Mouse (Mus musculus) heart, embryonic 13.5 days (tissue): ENCODE results near the gene Ttc34. TPM values are rescaled to one million over a fixed set of nuclear protein-coding genes. Genes with fewer than 3 reads are reported as not detected.

Experiments
- ATAC-seq: fragments of 200-750 bp; cut with Nextera tagmentation; 2 replicates; pipeline ENCODE4 v1.8.0; 2017; ENCODE audit warnings: moderate TSS enrichment; ENCODE audit not compliant: insufficient number of reproducible peaks, low FRiP score, low TSS enrichment; ENCODE audit errors: extremely low read depth
- H3K27ac ChIP-seq: fragments of 300-500 bp; sonication (generic); replicated peaks from 2 replicates; pipeline ENCODE4 v1.5.1; 2015; ENCODE audit warnings: moderate library complexity, mild to moderate bottlenecking, inconsistent platforms
- H3K27me3 ChIP-seq: fragments of 300-500 bp; sonication (generic); replicated peaks from 2 replicates; pipeline ENCODE4 v1.6.1; 2015; ENCODE audit warnings: mild to moderate bottlenecking, inconsistent platforms
- H3K36me3 ChIP-seq: fragments of 300-500 bp; sonication (generic); 2 replicates; pipeline ENCODE4 v1.6.1; 2015; ENCODE audit warnings: mild to moderate bottlenecking, inconsistent platforms
- H3K4me1 ChIP-seq: fragments of 300-500 bp; sonication (generic); 2 replicates; pipeline ENCODE4 v1.6.1; 2015; ENCODE audit warnings: inconsistent platforms
- H3K4me2 ChIP-seq: fragments of 300-500 bp; sonication (generic); 2 replicates; pipeline ENCODE4 v1.6.1; 2015; ENCODE audit warnings: inconsistent platforms, mild to moderate bottlenecking, moderate library complexity
- H3K4me3 ChIP-seq: fragments of 300-500 bp; sonication (generic); 2 replicates; pipeline ENCODE4 v1.5.1; 2015; ENCODE audit warnings: moderate library complexity, mild to moderate bottlenecking, inconsistent platforms
- H3K9ac ChIP-seq: fragments of 300-500 bp; sonication (generic); 2 replicates; pipeline ENCODE4 v1.6.1; 2015; ENCODE audit warnings: inconsistent platforms, mild to moderate bottlenecking, moderate library complexity
- H3K9me3 ChIP-seq: fragments of 300-500 bp; sonication (generic); 2 replicates; pipeline ENCODE4 v1.6.1; 2016; ENCODE audit warnings: inconsistent platforms
- WGBS: fragments of 180-500 bp; shearing (Covaris S2); methylation state at CpG from one replicate; pipeline ENCODE4 v1.1.7; 2015; ENCODE audit warnings: mixed read lengths; 5-methylcytosine and 5-hydroxymethylcytosine counted together
- polyA plus RNA-seq: library from polyadenylated mRNA; unstranded; fragments of >200 nt; fragmentation: Nextera tagmentation; extraction: Ambion mirVana; gene quantifications from 2 replicates; pipeline ENCODE4 v1.2.1, GENCODE M21; 2015

Gene Ttc34
- polyA plus RNA-seq, 1 experiment from 2014 or later: 0.57 TPM

GRCm38 (mm10) chr4:154873186-154873585, 35.9 kb downstream of the Ttc34 start:
- ATAC-seq: no peak

GRCm38 (mm10) chr4:154877864-154878548, 40.7 kb downstream of the Ttc34 start:
- Histone ChIP-seq H3K9me3 (no peaks in the 10 kb centered on the region), H3K9ac (peak overlapping the region; percentile 69), H3K27me3 (peaks cover 13% of the 10 kb centered on the region), H3K36me3 (no peaks in the 10 kb centered on the region), H3K27ac (peak overlapping the region; percentile 93), H3K4me2 (peak overlapping the region; percentile 70), H3K4me1 (peaks cover 37% of the 10 kb centered on the region), H3K4me3 (peak overlapping the region; percentile 47)
- WGBS: 6% methylated on average over 18 of the region's 18 CpGs
- peak; percentile 89 for ATAC-seq

More at GRCm38 (mm10) chr4:154873186-154873585, 35.9 kb downstream of the Ttc34 start:
- Histone ChIP-seq H3K4me1 (peaks cover 1% of the 10 kb centered on the region), H3K4me2 (no peak overlapping the region), H3K27me3 (peaks cover 52% of the 10 kb centered on the region), H3K27ac (no peak overlapping the region), H3K36me3 (no peaks in the 10 kb centered on the region), H3K4me3 (no peak overlapping the region), H3K9ac (no peak overlapping the region), H3K9me3 (no peaks in the 10 kb centered on the region)
- 68% methylated on average over 6 of the region's 6 CpGs for WGBS

- Histone ChIP-seq H3K4me2 (peak overlapping the region; percentile 37), H3K27me3 (peaks cover 24% of the 10 kb centered on the region), H3K9ac (peak overlapping the region; percentile 53), H3K27ac (peak overlapping the region; percentile 78), H3K4me1 (peaks cover 37% of the 10 kb centered on the region), H3K4me3 (no peak overlapping the region), H3K9me3 (no peaks in the 10 kb centered on the region), H3K36me3 (no peaks in the 10 kb centered on the region)
- peak; percentile 47; the same call in 1 of the 2 replicates for ATAC-seq
- WGBS: 32% methylated on average over 6 of the region's 6 CpGs
These were observed 43.5 kb downstream of the Ttc34 start for GRCm38 (mm10) chr4:154880730-154881129.

- no peak overlapping the region for H3K27ac ChIP-seq
- H3K4me3 ChIP-seq: no peak overlapping the region
- 0 out of 2 replicates have a peak overlapping the region, but pooled peaks have one; percentile 53 for H3K9ac ChIP-seq
- ATAC-seq: no peak
- H3K4me1 ChIP-seq: peaks cover 37% of the 10 kb centered on the region
- H3K27me3 ChIP-seq: peaks cover 12% of the 10 kb centered on the region; the same call in 1 of the 2 replicates
- WGBS: 24% methylated on average over 14 of the region's 14 CpGs
- H3K4me2 ChIP-seq: no peak overlapping the region
- H3K36me3 ChIP-seq: no peaks in the 10 kb centered on the region
- no peaks in the 10 kb centered on the region for H3K9me3 ChIP-seq
These were observed 44.9 kb downstream of the Ttc34 start for GRCm38 (mm10) chr4:154882014-154882659.

- 71% methylated on average over 11 of the region's 11 CpGs for WGBS
- Histone ChIP-seq H3K27me3 (peaks cover 15% of the 10 kb centered on the region; the same call in 1 of the 2 replicates), H3K4me3 (no peak overlapping the region), H3K9ac (no peak overlapping the region), H3K36me3 (no peaks in the 10 kb centered on the region), H3K4me1 (peaks cover 22% of the 10 kb centered on the region), H3K27ac (no peak overlapping the region), H3K4me2 (no peak overlapping the region), H3K9me3 (no peaks in the 10 kb centered on the region)
- no peak for ATAC-seq
These were observed 48.2 kb downstream of the Ttc34 start for GRCm38 (mm10) chr4:154885416-154885815.

GRCm38 (mm10) chr4:154886876-154887592, 49.8 kb downstream of the Ttc34 start:
- Histone ChIP-seq H3K27ac (no peak overlapping the region), H3K4me3 (no peak overlapping the region), H3K36me3 (no peaks in the 10 kb centered on the region), H3K9ac (no peak overlapping the region), H3K27me3 (peaks cover 27% of the 10 kb centered on the region; the same call in 1 of the 2 replicates), H3K9me3 (no peaks in the 10 kb centered on the region), H3K4me1 (peaks cover 7% of the 10 kb centered on the region), H3K4me2 (no peak overlapping the region)
- WGBS: 58% methylated on average over 13 of the region's 13 CpGs
- ATAC-seq: no peak

- H3K36me3 ChIP-seq: no peaks in the 10 kb centered on the region
- H3K27ac ChIP-seq: no peak overlapping the region
- no peak overlapping the region for H3K9ac ChIP-seq
- no peak for ATAC-seq
- H3K4me1 ChIP-seq: peaks cover under 1% of the 10 kb centered on the region; the same call in 1 of the 2 replicates
- H3K4me2 ChIP-seq: no peak overlapping the region
- peaks cover 31% of the 10 kb centered on the region for H3K27me3 ChIP-seq
- WGBS: 74% methylated on average over 15 of the region's 15 CpGs
- H3K9me3 ChIP-seq: no peaks in the 10 kb centered on the region
- H3K4me3 ChIP-seq: no peak overlapping the region
These were observed 50.5 kb downstream of the Ttc34 start for GRCm38 (mm10) chr4:154887593-154888250.

- 79% methylated on average over 14 of the region's 14 CpGs for WGBS
- Histone ChIP-seq H3K27me3 (peaks cover 50% of the 10 kb centered on the region), H3K9ac (no peak overlapping the region), H3K4me2 (no peak overlapping the region), H3K9me3 (no peaks in the 10 kb centered on the region), H3K4me1 (no peaks in the 10 kb centered on the region), H3K36me3 (no peaks in the 10 kb centered on the region), H3K4me3 (no peak overlapping the region), H3K27ac (no peak overlapping the region)
- no peak for ATAC-seq
These were observed 53.6 kb downstream of the Ttc34 start for GRCm38 (mm10) chr4:154890887-154891286.

- Histone ChIP-seq H3K9ac (no peak overlapping the region), H3K9me3 (no peaks in the 10 kb centered on the region), H3K27ac (no peak overlapping the region), H3K27me3 (peaks cover 56% of the 10 kb centered on the region), H3K4me1 (peaks cover 15% of the 10 kb centered on the region), H3K4me3 (no peak overlapping the region), H3K4me2 (no peak overlapping the region), H3K36me3 (0 out of 2 replicates have a peak, but pooled peaks cover 3% of the 10 kb centered on the region)
- no peak for ATAC-seq
- WGBS: 68% methylated on average over 5 of the region's 5 CpGs
These were observed 58.3 kb downstream of the Ttc34 start for GRCm38 (mm10) chr4:154895549-154895948.

GRCm38 (mm10) chr4:154897676-154898465, 60.6 kb downstream of the Ttc34 start:
- Histone ChIP-seq H3K4me1 (peaks cover 15% of the 10 kb centered on the region), H3K9ac (peak overlapping the region; percentile 87), H3K4me2 (peak overlapping the region; percentile 95), H3K36me3 (0 out of 2 replicates have a peak, but pooled peaks cover 3% of the 10 kb centered on the region), H3K27me3 (peaks cover 40% of the 10 kb centered on the region), H3K9me3 (no peaks in the 10 kb centered on the region; the same call in 1 of the 2 replicates), H3K27ac (no peak overlapping the region), H3K4me3 (peak overlapping the region; percentile 65)
- WGBS: 69% methylated on average over 6 of the region's 6 CpGs
- no peak for ATAC-seq
